Mouse (Mus musculus) T-helper 2 cell (primary cell): ENCODE data around the gene Ccdc39.

Experiments
- in situ Hi-C: fragments of 300-600 bp; cut with MboI, MseI; formaldehyde crosslinking; loops from one replicate; pipeline ENCODE4 v1.15.1; 2025; ENCODE audit warnings: high pct_unique_total_duplicates

The Ccdc39 gene

DNA sequence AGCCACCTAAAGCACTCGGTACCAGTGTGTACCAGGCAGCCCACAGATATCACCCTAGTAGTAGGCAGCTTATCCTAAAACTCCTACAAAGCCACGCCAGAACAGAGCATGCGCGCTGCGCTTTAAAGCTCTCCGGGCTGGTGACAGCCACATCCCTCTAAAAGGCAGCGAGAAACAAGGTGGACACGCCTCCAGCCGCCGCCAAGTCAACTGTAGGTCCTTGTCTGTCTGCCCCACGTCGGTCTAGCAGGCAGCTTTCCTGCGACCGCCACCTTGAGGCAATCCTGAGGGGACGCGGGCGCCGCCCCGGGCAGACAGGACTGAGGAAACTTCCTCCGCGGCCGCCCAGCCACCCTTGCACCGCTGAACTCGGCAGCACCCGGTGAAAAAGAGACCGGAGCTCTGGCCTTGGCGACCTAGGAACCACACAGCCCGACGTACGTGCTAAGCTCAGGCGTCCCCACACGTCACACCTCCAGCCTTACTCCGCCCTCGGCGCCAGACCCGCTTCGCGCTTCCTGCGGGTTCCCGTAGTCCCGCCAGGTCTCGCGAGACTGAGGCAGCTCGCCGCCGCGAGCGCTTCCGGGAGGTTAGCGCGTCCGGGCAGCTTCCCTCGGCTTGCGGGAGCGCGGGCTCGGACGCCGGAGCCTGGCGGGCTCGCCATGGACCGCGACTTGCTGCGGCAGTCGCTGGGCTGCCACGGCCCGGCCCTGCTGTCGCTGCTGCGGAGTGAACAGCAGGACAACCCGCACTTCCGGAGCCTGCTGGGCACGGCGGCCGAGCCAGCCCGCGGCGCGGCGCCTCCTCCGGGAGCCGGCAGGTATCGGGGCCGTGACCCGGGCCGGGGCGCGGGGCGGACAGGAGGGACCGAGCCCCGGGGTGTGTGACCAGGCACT, 44.2 kb downstream of the Ccdc39 start, which contains the start of gene Ttc14:
Gene Ttc14 (plus strand): TSS at position 216 of the 896 bp plus-strand sequence.
- in situ Hi-C loops = loop anchor here (10.0 to 25.0 kb wide), 3 partner anchors 855 to 1288 kb away; partner anchors contain the start of genes Actl6a, Sox2 and Zfp639

DNA sequence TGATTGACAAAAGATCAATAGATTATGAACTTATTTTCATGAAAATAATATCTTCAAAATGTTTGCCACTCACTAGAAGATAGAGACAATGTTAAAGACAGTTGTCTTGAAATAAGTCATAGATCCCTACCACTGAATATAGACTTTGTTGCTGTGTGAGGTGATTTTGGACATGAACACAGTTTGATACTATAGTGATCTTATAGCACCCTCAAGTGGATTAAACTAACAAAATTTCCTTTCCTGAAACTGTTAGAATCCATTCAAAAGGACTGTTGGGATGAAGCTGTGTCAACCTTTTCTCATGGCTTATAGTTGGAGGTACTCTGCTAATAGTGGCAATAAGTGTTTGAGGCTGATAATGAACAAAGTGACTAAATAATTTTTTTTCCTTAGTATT, 53.1 kb downstream of the Ccdc39 start:
- in situ Hi-C loops = loop anchor here (10.0 kb wide), 2 partner anchors 864 to 1086 kb away; partner anchors contain the start of genes Actl6a and Sox2
